Mouse (Mus musculus) E14TG2a.4 (cell line): Measurements from ENCODE around the gene Mthfs.
A peak's percentile ranks its signal among the peaks of the same experiment; 100 is the strongest.
"Not testable (repeated sequence)": the region's sequence is repeated elsewhere in the genome, so short reads cannot be mapped to it uniquely, and the experiment has no call there.

Experiments
- H3K27me3 ChIP-seq: 2 replicates; pipeline ENCODE4 v1.6.1; 2014; ENCODE audit warnings: low read length, control low read depth; ENCODE audit not compliant: insufficient read depth
- H3K36me3 ChIP-seq: 2 replicates; pipeline ENCODE4 v1.6.1; 2014; ENCODE audit warnings: low read length, control low read depth; ENCODE audit not compliant: insufficient read depth
- H3K4me1 ChIP-seq: replicated peaks from 2 replicates; pipeline ENCODE4 v1.6.1; 2014; ENCODE audit warnings: low read depth, low read length, control low read depth
- H3K4me3 ChIP-seq: replicated peaks from 2 replicates; pipeline ENCODE4 v1.5.1; 2014; ENCODE audit warnings: mild to moderate bottlenecking, low read length
- H3K9me3 ChIP-seq: 2 replicates; pipeline ENCODE4 v1.6.1; 2014; ENCODE audit warnings: low read length, control low read depth
- CTCF ChIP-seq: conservative IDR thresholded peaks from 2 replicates; pipeline ENCODE4 v1.5.1; 2014; ENCODE audit warnings: low read length

The Mthfs gene

GRCm38 (mm10) chr9:89210353-89211064 lies at the start of gene Mthfs:
TSS of gene Mthfs (plus strand) at chr9:89210676.
- not testable (repeated sequence) for H3K27me3 ChIP-seq, H3K4me1 ChIP-seq, H3K9me3 ChIP-seq, H3K36me3 ChIP-seq
- H3K4me3 ChIP-seq = peak within 1 kb of the TSS; percentile 41; the same call in 1 of the 2 replicates

- H3K27me3 ChIP-seq, H3K4me1 ChIP-seq, H3K36me3 ChIP-seq, H3K4me3 ChIP-seq, H3K9me3 ChIP-seq: not testable (repeated sequence)
Measured at GRCm38 (mm10) chr9:89172539-89172938, 37.9 kb upstream of the Mthfs start.

GRCm38 (mm10) chr9:89178833-89179232 lies 31.6 kb upstream of the Mthfs start:
- H3K27me3 ChIP-seq, H3K9me3 ChIP-seq, H3K36me3 ChIP-seq, H3K4me3 ChIP-seq, H3K4me1 ChIP-seq: not testable (repeated sequence)
- TF ChIP-seq CTCF = 0 out of 2 replicates have a peak, but pooled peaks have one; percentile 9

GRCm38 (mm10) chr9:89179469-89179868 lies 31.0 kb upstream of the Mthfs start:
- not testable (repeated sequence) for H3K27me3 ChIP-seq, H3K4me3 ChIP-seq

GRCm38 (mm10) chr9:89187006-89187405 lies 23.5 kb upstream of the Mthfs start:
- not testable (repeated sequence) for H3K27me3 ChIP-seq, H3K36me3 ChIP-seq, H3K9me3 ChIP-seq, H3K4me1 ChIP-seq
- H3K4me3 ChIP-seq = peak overlapping the region; percentile 73

More at GRCm38 (mm10) chr9:89179469-89179868, 31.0 kb upstream of the Mthfs start:
- H3K36me3 ChIP-seq, H3K9me3 ChIP-seq, H3K4me1 ChIP-seq: not testable (repeated sequence)

- not testable (repeated sequence) for H3K4me1 ChIP-seq, H3K4me3 ChIP-seq, H3K36me3 ChIP-seq
Measured at GRCm38 (mm10) chr9:89195483-89195882, 15.0 kb upstream of the Mthfs start.

GRCm38 (mm10) chr9:89197509-89197908 lies 13.0 kb upstream of the Mthfs start:
- not testable (repeated sequence) for H3K4me1 ChIP-seq, H3K36me3 ChIP-seq, H3K4me3 ChIP-seq, H3K27me3 ChIP-seq, H3K9me3 ChIP-seq

More at GRCm38 (mm10) chr9:89195483-89195882, 15.0 kb upstream of the Mthfs start:
- H3K27me3 ChIP-seq, H3K9me3 ChIP-seq: not testable (repeated sequence)

- not testable (repeated sequence) for H3K9me3 ChIP-seq, H3K27me3 ChIP-seq, H3K4me1 ChIP-seq, H3K4me3 ChIP-seq, H3K36me3 ChIP-seq
Measured at GRCm38 (mm10) chr9:89198349-89198748, 12.1 kb upstream of the Mthfs start.

GRCm38 (mm10) chr9:89198969-89199416 lies 11.5 kb upstream of the Mthfs start, which contains the start of the genes Bcl2a1b and Gm29094:
TSS of gene Bcl2a1b (plus strand) at chr9:89199209.
TSS of gene Gm29094 (plus strand) at chr9:89199379.
- H3K27me3 ChIP-seq, H3K9me3 ChIP-seq, H3K4me3 ChIP-seq, H3K4me1 ChIP-seq, H3K36me3 ChIP-seq: not testable (repeated sequence)

- not testable (repeated sequence) for H3K27me3 ChIP-seq, H3K9me3 ChIP-seq, H3K4me3 ChIP-seq, H3K36me3 ChIP-seq, H3K4me1 ChIP-seq
Measured at GRCm38 (mm10) chr9:89202256-89202655, 8.2 kb upstream of the Mthfs start.

- not testable (repeated sequence) for H3K36me3 ChIP-seq, H3K4me1 ChIP-seq
Measured at GRCm38 (mm10) chr9:89208939-89209338, 1.5 kb upstream of the Mthfs start.

GRCm38 (mm10) chr9:89211065-89211858 lies 786 bp downstream of the Mthfs start:
- H3K4me3 ChIP-seq = peak overlapping the region; percentile 41; the same call in 1 of the 2 replicates
- not testable (repeated sequence) for H3K36me3 ChIP-seq, H3K27me3 ChIP-seq, H3K4me1 ChIP-seq, H3K9me3 ChIP-seq

More at GRCm38 (mm10) chr9:89208939-89209338, 1.5 kb upstream of the Mthfs start:
- not testable (repeated sequence) for H3K4me3 ChIP-seq, H3K9me3 ChIP-seq, H3K27me3 ChIP-seq

- not testable (repeated sequence) for H3K27me3 ChIP-seq, H3K4me1 ChIP-seq, H3K9me3 ChIP-seq, H3K36me3 ChIP-seq, H3K4me3 ChIP-seq
Measured at GRCm38 (mm10) chr9:89212428-89212827, 2.0 kb downstream of the Mthfs start.

GRCm38 (mm10) chr9:89218174-89218573 lies 7.7 kb downstream of the Mthfs start:
- H3K4me3 ChIP-seq, H3K36me3 ChIP-seq, H3K27me3 ChIP-seq, H3K9me3 ChIP-seq, H3K4me1 ChIP-seq: not testable (repeated sequence)
